Mouse (Mus musculus): ENCODE data around the gene Upk1b. TPM values are rescaled to one million over a fixed set of nuclear protein-coding genes. Genes with fewer than 3 reads are reported as not detected.

Upk1b gene
- total and polyA plus RNA-seq, 2 experiments: 0.18 to 0.37 TPM

GRCm38 (mm10) chr16:38780960-38781572 is 19.1 kb downstream of the Upk1b start:
- Histone ChIP-seq H3K9ac (ENCODE audit: low read depth, low read length) (no peak overlapping the region), H3K27me3 (ENCODE audit: control insufficient read depth, insufficient read depth, low read length) (peaks cover 2% of the 10 kb centered on the region; the same call in 1 of the 2 replicates), H3K4me3 (ENCODE audit: insufficient read depth, low read depth, low read length) (no peak overlapping the region), H3K4me1 (ENCODE audit: control insufficient read depth, insufficient read depth, low read length) (no peaks in the 10 kb centered on the region), H3K27ac (replicated peaks; ENCODE audit: insufficient read depth, low read depth, low read length) (no peak overlapping the region), H3K79me2 (ENCODE audit: control insufficient read depth, insufficient read depth, low read length) (no peaks in the 10 kb centered on the region), H3K36me3 (ENCODE audit: control insufficient read depth, insufficient read depth, low read length) (no peaks in the 10 kb centered on the region)
- TF ChIP-seq POLR2A (IDR thresholded peaks at IDR 0.05; ENCODE audit: extremely low read depth, insufficient read depth, low read length) (no peak), CTCF (IDR thresholded peaks at IDR 0.05; ENCODE audit: low read depth, low read length) (no peak)
- WGBS: 95% methylated on average over 7 of the region's 7 CpGs
- no peak for DNase-seq (ENCODE audit: extremely low read depth, low read depth, low spot score)

GRCm38 (mm10) chr16:38776342-38776741 is 23.8 kb downstream of the Upk1b start:
- no peak overlapping the region for H3K4me3 ChIP-seq (ENCODE audit: insufficient read depth, low read depth, low read length)
- H3K79me2 ChIP-seq (ENCODE audit: control insufficient read depth, insufficient read depth, low read length): no peaks in the 10 kb centered on the region
- no peak overlapping the region for H3K9ac ChIP-seq (ENCODE audit: low read depth, low read length)
- no peak overlapping the region for H3K27ac ChIP-seq (replicated peaks; ENCODE audit: insufficient read depth, low read depth, low read length)
- H3K36me3 ChIP-seq (ENCODE audit: control insufficient read depth, insufficient read depth, low read length): no peaks in the 10 kb centered on the region
- 45% methylated on average over 6 of the region's 6 CpGs for WGBS
- no peak for TF ChIP-seq POLR2A (IDR thresholded peaks at IDR 0.05; ENCODE audit: extremely low read depth, insufficient read depth, low read length)
- TF ChIP-seq CTCF (IDR thresholded peaks at IDR 0.05; ENCODE audit: low read depth, low read length): no peak
- H3K27me3 ChIP-seq (ENCODE audit: control insufficient read depth, insufficient read depth, low read length): no peaks in the 10 kb centered on the region
- H3K4me1 ChIP-seq (ENCODE audit: control insufficient read depth, insufficient read depth, low read length): no peaks in the 10 kb centered on the region
- no peak for DNase-seq (ENCODE audit: extremely low read depth, low read depth, low spot score)

- no peaks in the 10 kb centered on the region for H3K79me2 ChIP-seq (ENCODE audit: control insufficient read depth, insufficient read depth, low read length)
These were observed 25.0 kb downstream of the Upk1b start for GRCm38 (mm10) chr16:38774964-38775746.

GRCm38 (mm10) chr16:38772906-38773496 is 27.1 kb downstream of the Upk1b start:
- Histone ChIP-seq H3K4me3 (ENCODE audit: insufficient read depth, low read depth, low read length) (no peak overlapping the region), H3K27ac (replicated peaks; ENCODE audit: insufficient read depth, low read depth, low read length) (no peak overlapping the region), H3K27me3 (ENCODE audit: control insufficient read depth, insufficient read depth, low read length) (no peaks in the 10 kb centered on the region), H3K36me3 (ENCODE audit: control insufficient read depth, insufficient read depth, low read length) (no peaks in the 10 kb centered on the region), H3K9ac (ENCODE audit: low read depth, low read length) (no peak overlapping the region), H3K4me1 (ENCODE audit: control insufficient read depth, insufficient read depth, low read length) (no peaks in the 10 kb centered on the region), H3K79me2 (ENCODE audit: control insufficient read depth, insufficient read depth, low read length) (no peaks in the 10 kb centered on the region)
- no peak for DNase-seq (ENCODE audit: extremely low read depth, low read depth, low spot score)
- WGBS: 58% methylated on average over 12 of the region's 12 CpGs
- TF ChIP-seq POLR2A (IDR thresholded peaks at IDR 0.05; ENCODE audit: extremely low read depth, insufficient read depth, low read length) (no peak), CTCF (IDR thresholded peaks at IDR 0.05; ENCODE audit: low read depth, low read length) (no peak)

More at GRCm38 (mm10) chr16:38774964-38775746, 25.0 kb downstream of the Upk1b start:
- no peak overlapping the region for H3K4me3 ChIP-seq (ENCODE audit: insufficient read depth, low read depth, low read length)
- TF ChIP-seq POLR2A (IDR thresholded peaks at IDR 0.05; ENCODE audit: extremely low read depth, insufficient read depth, low read length) (no peak), CTCF (IDR thresholded peaks at IDR 0.05; ENCODE audit: low read depth, low read length) (no peak)
- DNase-seq (ENCODE audit: extremely low read depth, low read depth, low spot score): no peak
- 73% methylated on average over 7 of the region's 7 CpGs for WGBS
- no peaks in the 10 kb centered on the region for H3K27me3 ChIP-seq (ENCODE audit: control insufficient read depth, insufficient read depth, low read length)
- no peaks in the 10 kb centered on the region for H3K4me1 ChIP-seq (ENCODE audit: control insufficient read depth, insufficient read depth, low read length)
- H3K36me3 ChIP-seq (ENCODE audit: control insufficient read depth, insufficient read depth, low read length): no peaks in the 10 kb centered on the region
- no peak overlapping the region for H3K9ac ChIP-seq (ENCODE audit: low read depth, low read length)
- H3K27ac ChIP-seq (replicated peaks; ENCODE audit: insufficient read depth, low read depth, low read length): no peak overlapping the region

DNA sequence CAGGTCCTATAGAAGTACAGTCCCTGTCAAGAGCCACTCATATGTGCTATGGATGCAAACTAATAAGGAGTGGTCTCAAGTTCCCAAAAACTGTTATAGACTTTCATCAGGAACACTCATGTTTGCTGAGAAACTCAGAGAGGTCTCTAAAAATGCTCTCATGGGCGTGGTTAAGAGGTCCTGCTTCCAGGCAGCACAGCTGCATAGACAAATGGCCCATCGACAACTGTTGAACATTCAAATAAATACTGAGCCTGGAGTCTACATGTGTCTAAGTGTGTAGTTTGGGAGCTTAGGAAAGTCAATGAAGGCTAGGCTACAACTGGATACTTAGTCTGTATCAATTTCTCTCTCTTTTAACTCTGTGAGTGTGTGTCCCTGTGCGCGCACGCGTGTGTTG is 29.0 kb downstream of the Upk1b start:
- Histone ChIP-seq H3K4me3 (ENCODE audit: insufficient read depth, low read depth, low read length) (no peak overlapping the region), H3K4me1 (ENCODE audit: control insufficient read depth, insufficient read depth, low read length) (no peaks in the 10 kb centered on the region), H3K79me2 (ENCODE audit: control insufficient read depth, insufficient read depth, low read length) (no peaks in the 10 kb centered on the region), H3K27ac (replicated peaks; ENCODE audit: insufficient read depth, low read depth, low read length) (no peak overlapping the region), H3K27me3 (ENCODE audit: control insufficient read depth, insufficient read depth, low read length) (no peaks in the 10 kb centered on the region), H3K9ac (ENCODE audit: low read depth, low read length) (no peak overlapping the region), H3K36me3 (ENCODE audit: control insufficient read depth, insufficient read depth, low read length) (no peaks in the 10 kb centered on the region)
- DNase-seq (ENCODE audit: extremely low read depth, low read depth, low spot score): no peak
- WGBS: 94% methylated on average over 6 of the region's 6 CpGs
- TF ChIP-seq CTCF (IDR thresholded peaks at IDR 0.05; ENCODE audit: low read depth, low read length) (no peak), POLR2A (IDR thresholded peaks at IDR 0.05; ENCODE audit: extremely low read depth, insufficient read depth, low read length) (no peak)

All from liver, adult 2 months (tissue).